Mouse (Mus musculus): ENCODE results near the gene Tyrobp. TPM values are rescaled to one million over a fixed set of nuclear protein-coding genes. Genes with fewer than 3 reads are reported as not detected.

Gene Tyrobp
- polyA plus RNA-seq, 1 experiment from 2014 or later, result 9.2 TPM

- no peaks in the 10 kb centered on the region for H3K9me3 ChIP-seq (replicated peaks; ENCODE audit: control insufficient read depth, low read length)
- H3K4me1 ChIP-seq (ENCODE audit: control insufficient read depth, insufficient read depth, low read length), result peaks cover 6% of the 10 kb centered on the region
- H3K27ac ChIP-seq (ENCODE audit: low read depth, low read length), result peak within 1 kb of the TSS; percentile 10; the same call in 1 of the 2 replicates
- ATAC-seq (replicated peaks; ENCODE audit: insufficient number of reproducible peaks, low FRiP score, low TSS enrichment), result 0 out of 2 replicates have a peak, but pooled peaks have one; percentile 43
- peak within 1 kb of the TSS; percentile 70 for H3K9ac ChIP-seq (ENCODE audit: low read depth, low read length)
- peak within 1 kb of the TSS; percentile 84 for H3K4me2 ChIP-seq
- H3K36me3 ChIP-seq (ENCODE audit: control insufficient read depth, insufficient read depth, low read length), result no peaks in the 10 kb centered on the region
- WGBS (ENCODE audit: insufficient replicate concordance), result under 1% methylated on average over 54 of the region's 72 CpGs
- H3K4me3 ChIP-seq (ENCODE audit: low read depth, low read length), result peak within 1 kb of the TSS; percentile 63
- peaks cover 50% of the 10 kb centered on the region for H3K27me3 ChIP-seq (ENCODE audit: control insufficient read depth, insufficient read depth, low read length)
Observed at GRCm38 (mm10) chr7:30444971-30445751, 31.6 kb downstream of the Tyrobp start, which contains the start of gene Aplp1. Gene Aplp1 (minus strand): TSS chr7:30445535.

DNA sequence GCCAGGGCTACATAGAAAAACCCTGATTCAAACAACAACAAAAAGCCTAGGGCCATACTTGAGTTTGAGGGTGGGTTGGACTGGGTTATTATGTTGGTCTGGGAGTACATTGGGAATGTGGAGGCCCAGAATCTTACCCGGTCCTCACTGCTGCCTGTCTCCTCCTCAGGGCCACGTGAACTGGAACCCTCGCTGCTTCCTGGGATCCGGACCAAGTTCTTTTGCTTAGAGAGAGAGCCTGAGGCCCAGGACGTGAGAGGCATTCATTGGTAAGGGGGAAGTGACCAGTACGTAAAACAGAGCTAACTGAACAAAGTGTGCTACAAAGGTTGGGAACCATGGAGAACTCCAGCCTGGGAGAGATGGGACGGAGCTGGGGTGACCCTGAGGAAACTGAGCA lies 36.7 kb downstream of the Tyrobp start:
- Histone ChIP-seq H3K27ac (ENCODE audit: low read depth, low read length) (no peak overlapping the region), H3K4me1 (ENCODE audit: control insufficient read depth, insufficient read depth, low read length) (no peaks in the 10 kb centered on the region), H3K27me3 (ENCODE audit: control insufficient read depth, insufficient read depth, low read length) (peaks cover 57% of the 10 kb centered on the region), H3K9ac (ENCODE audit: low read depth, low read length) (no peak overlapping the region), H3K9me3 (replicated peaks; ENCODE audit: control insufficient read depth, low read length) (no peaks in the 10 kb centered on the region), H3K4me3 (ENCODE audit: low read depth, low read length) (no peak overlapping the region), H3K36me3 (ENCODE audit: control insufficient read depth, insufficient read depth, low read length) (no peaks in the 10 kb centered on the region), H3K4me2 (no peak overlapping the region)
- ATAC-seq (replicated peaks; ENCODE audit: insufficient number of reproducible peaks, low FRiP score, low TSS enrichment), result no peak
- 70% methylated on average over 7 of the region's 7 CpGs for WGBS (ENCODE audit: insufficient replicate concordance)

GRCm38 (mm10) chr7:30453327-30453726 lies 39.8 kb downstream of the Tyrobp start:
- H3K27me3 ChIP-seq (ENCODE audit: control insufficient read depth, insufficient read depth, low read length), result peaks cover 73% of the 10 kb centered on the region
- no peaks in the 10 kb centered on the region for H3K4me1 ChIP-seq (ENCODE audit: control insufficient read depth, insufficient read depth, low read length)
- H3K27ac ChIP-seq (ENCODE audit: low read depth, low read length), result no peak overlapping the region
- no peak overlapping the region for H3K4me3 ChIP-seq (ENCODE audit: low read depth, low read length)
- no peaks in the 10 kb centered on the region for H3K9me3 ChIP-seq (replicated peaks; ENCODE audit: control insufficient read depth, low read length)
- H3K9ac ChIP-seq (ENCODE audit: low read depth, low read length), result no peak overlapping the region
- no peaks in the 10 kb centered on the region for H3K36me3 ChIP-seq (ENCODE audit: control insufficient read depth, insufficient read depth, low read length)
- ATAC-seq (replicated peaks; ENCODE audit: insufficient number of reproducible peaks, low FRiP score, low TSS enrichment), result no peak
- 23% methylated on average over 25 of the region's 25 CpGs for WGBS (ENCODE audit: insufficient replicate concordance)
- H3K4me2 ChIP-seq, result 0 out of 2 replicates have a peak overlapping the region, but pooled peaks have one; percentile 34

GRCm38 (mm10) chr7:30453766-30454165 lies 40.2 kb downstream of the Tyrobp start:
- Histone ChIP-seq H3K27ac (ENCODE audit: low read depth, low read length) (no peak overlapping the region), H3K4me2 (0 out of 2 replicates have a peak overlapping the region, but pooled peaks have one; percentile 34), H3K36me3 (ENCODE audit: control insufficient read depth, insufficient read depth, low read length) (no peaks in the 10 kb centered on the region), H3K4me1 (ENCODE audit: control insufficient read depth, insufficient read depth, low read length) (no peaks in the 10 kb centered on the region), H3K4me3 (ENCODE audit: low read depth, low read length) (peak overlapping the region; percentile 8; the same call in 1 of the 2 replicates), H3K9me3 (replicated peaks; ENCODE audit: control insufficient read depth, low read length) (no peaks in the 10 kb centered on the region), H3K9ac (ENCODE audit: low read depth, low read length) (no peak overlapping the region), H3K27me3 (ENCODE audit: control insufficient read depth, insufficient read depth, low read length) (peaks cover 77% of the 10 kb centered on the region)
- ATAC-seq (replicated peaks; ENCODE audit: insufficient number of reproducible peaks, low FRiP score, low TSS enrichment), result no peak
- WGBS (ENCODE audit: insufficient replicate concordance), result 4% methylated on average over 25 of the region's 25 CpGs

GRCm38 (mm10) chr7:30454259-30454658 lies 40.7 kb downstream of the Tyrobp start:
- Histone ChIP-seq H3K27me3 (ENCODE audit: control insufficient read depth, insufficient read depth, low read length) (peaks cover 81% of the 10 kb centered on the region), H3K4me1 (ENCODE audit: control insufficient read depth, insufficient read depth, low read length) (no peaks in the 10 kb centered on the region), H3K36me3 (ENCODE audit: control insufficient read depth, insufficient read depth, low read length) (no peaks in the 10 kb centered on the region), H3K9me3 (replicated peaks; ENCODE audit: control insufficient read depth, low read length) (no peaks in the 10 kb centered on the region), H3K27ac (ENCODE audit: low read depth, low read length) (no peak overlapping the region), H3K4me3 (ENCODE audit: low read depth, low read length) (no peak overlapping the region), H3K9ac (ENCODE audit: low read depth, low read length) (no peak overlapping the region), H3K4me2 (no peak overlapping the region)
- WGBS (ENCODE audit: insufficient replicate concordance), result 15% methylated on average over 6 of the region's 6 CpGs
- no peak for ATAC-seq (replicated peaks; ENCODE audit: insufficient number of reproducible peaks, low FRiP score, low TSS enrichment)

DNA sequence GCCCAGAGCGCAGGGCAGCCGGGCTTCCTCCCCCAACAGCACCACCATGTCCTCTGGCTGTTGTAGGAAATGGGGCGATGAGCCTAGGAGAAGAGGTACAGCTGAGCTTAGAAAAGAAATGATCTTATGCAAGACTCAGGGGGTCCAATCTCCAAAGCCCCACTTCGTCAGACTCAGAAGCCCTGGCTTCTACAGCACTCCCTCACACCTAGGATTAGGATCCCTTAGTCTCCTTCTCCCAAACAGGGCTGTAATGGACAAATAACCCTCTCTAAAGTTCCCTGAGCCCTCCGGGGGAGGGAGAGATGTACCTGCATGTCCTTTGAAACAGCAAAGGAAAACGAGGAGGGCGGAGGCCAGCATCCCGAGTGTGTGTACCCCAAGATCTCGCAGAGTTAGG lies 42.9 kb downstream of the Tyrobp start:
- Histone ChIP-seq H3K4me2 (no peak overlapping the region), H3K27ac (ENCODE audit: low read depth, low read length) (no peak overlapping the region), H3K36me3 (ENCODE audit: control insufficient read depth, insufficient read depth, low read length) (no peaks in the 10 kb centered on the region), H3K27me3 (ENCODE audit: control insufficient read depth, insufficient read depth, low read length) (peaks cover 91% of the 10 kb centered on the region), H3K4me3 (ENCODE audit: low read depth, low read length) (0 out of 2 replicates have a peak overlapping the region, but pooled peaks have one; percentile 1), H3K9me3 (replicated peaks; ENCODE audit: control insufficient read depth, low read length) (no peaks in the 10 kb centered on the region), H3K4me1 (ENCODE audit: control insufficient read depth, insufficient read depth, low read length) (no peaks in the 10 kb centered on the region), H3K9ac (ENCODE audit: low read depth, low read length) (no peak overlapping the region)
- WGBS (ENCODE audit: insufficient replicate concordance), result 3% methylated on average over 9 of the region's 9 CpGs
- no peak for ATAC-seq (replicated peaks; ENCODE audit: insufficient number of reproducible peaks, low FRiP score, low TSS enrichment)

DNA sequence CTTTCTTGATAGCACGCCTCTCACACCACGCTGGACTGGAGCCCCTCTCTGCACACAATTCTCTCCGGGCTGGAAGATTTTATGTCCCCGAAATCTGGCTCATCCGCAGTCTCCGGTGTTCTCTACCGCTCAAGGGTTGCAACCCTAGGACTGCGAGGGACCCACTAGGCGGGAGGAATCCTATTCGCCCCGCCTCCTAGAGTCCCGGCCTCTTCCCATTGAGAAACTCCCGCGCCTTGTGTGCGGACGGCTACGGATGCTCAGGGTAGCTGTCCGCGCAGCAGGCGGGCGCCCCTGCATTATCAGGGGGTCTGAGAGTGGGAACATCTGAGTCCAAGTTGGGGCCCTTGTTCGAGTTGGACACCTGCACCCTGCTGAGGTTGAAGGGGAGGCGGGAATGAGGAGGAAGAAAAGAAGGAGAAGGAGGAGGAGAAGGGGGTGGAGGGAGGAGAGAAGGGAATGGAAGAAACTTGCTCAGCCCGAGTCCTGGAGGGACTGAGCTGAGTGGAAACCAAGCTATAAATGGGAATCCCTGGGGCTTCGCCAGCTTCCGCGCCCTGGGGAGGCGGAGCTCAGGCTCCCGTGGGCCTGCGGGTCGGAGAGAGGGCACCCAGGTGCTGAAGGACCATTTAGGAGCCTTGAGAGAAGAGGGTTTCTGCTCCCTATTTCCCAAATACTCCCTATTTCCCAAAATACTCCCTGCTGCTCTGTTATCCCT lies 43.5 kb downstream of the Tyrobp start:
- Histone ChIP-seq H3K36me3 (ENCODE audit: control insufficient read depth, insufficient read depth, low read length) (no peaks in the 10 kb centered on the region), H3K4me3 (ENCODE audit: low read depth, low read length) (0 out of 2 replicates have a peak overlapping the region, but pooled peaks have one; percentile 1), H3K9ac (ENCODE audit: low read depth, low read length) (no peak overlapping the region), H3K27me3 (ENCODE audit: control insufficient read depth, insufficient read depth, low read length) (peaks cover 96% of the 10 kb centered on the region), H3K9me3 (replicated peaks; ENCODE audit: control insufficient read depth, low read length) (no peaks in the 10 kb centered on the region), H3K27ac (ENCODE audit: low read depth, low read length) (no peak overlapping the region), H3K4me1 (ENCODE audit: control insufficient read depth, insufficient read depth, low read length) (no peaks in the 10 kb centered on the region), H3K4me2 (peak overlapping the region; percentile 14; the same call in 1 of the 2 replicates)
- ATAC-seq (replicated peaks; ENCODE audit: insufficient number of reproducible peaks, low FRiP score, low TSS enrichment), result no peak
- WGBS (ENCODE audit: insufficient replicate concordance), result under 1% methylated on average over 31 of the region's 31 CpGs

GRCm38 (mm10) chr7:30457629-30458330 lies 44.2 kb downstream of the Tyrobp start, which contains the start of the genes Kirrel2 and Nphs1:
Gene Kirrel2 (minus strand): TSS chr7:30457690.
Gene Nphs1 (plus strand): TSS chr7:30458315.
- Histone ChIP-seq H3K9ac (ENCODE audit: low read depth, low read length) (no peak within 1 kb of the TSS), H3K36me3 (ENCODE audit: control insufficient read depth, insufficient read depth, low read length) (no peaks in the 10 kb centered on the region), H3K4me1 (ENCODE audit: control insufficient read depth, insufficient read depth, low read length) (no peaks in the 10 kb centered on the region), H3K9me3 (replicated peaks; ENCODE audit: control insufficient read depth, low read length) (no peaks in the 10 kb centered on the region), H3K27ac (ENCODE audit: low read depth, low read length) (no peak within 1 kb of the TSS), H3K4me3 (ENCODE audit: low read depth, low read length) (0 out of 2 replicates have a peak within 1 kb of the TSS, but pooled peaks have one; percentile 1), H3K27me3 (ENCODE audit: control insufficient read depth, insufficient read depth, low read length) (peaks cover 97% of the 10 kb centered on the region), H3K4me2 (peak within 1 kb of the TSS; percentile 14; the same call in 1 of the 2 replicates)
- 3% methylated on average over 16 of the region's 16 CpGs for WGBS (ENCODE audit: insufficient replicate concordance)
- peak; percentile 53; the same call in 1 of the 2 replicates for ATAC-seq (replicated peaks; ENCODE audit: insufficient number of reproducible peaks, low FRiP score, low TSS enrichment)

Data from heart, embryonic 11.5 days (tissue).